Mouse (Mus musculus): Measurements from ENCODE around the gene Gm8677.
"Not testable (repeated sequence)": the region's sequence is repeated elsewhere in the genome, so short reads cannot be mapped to it uniquely, and the experiment has no call there.

The Gm8677 gene

DNA sequence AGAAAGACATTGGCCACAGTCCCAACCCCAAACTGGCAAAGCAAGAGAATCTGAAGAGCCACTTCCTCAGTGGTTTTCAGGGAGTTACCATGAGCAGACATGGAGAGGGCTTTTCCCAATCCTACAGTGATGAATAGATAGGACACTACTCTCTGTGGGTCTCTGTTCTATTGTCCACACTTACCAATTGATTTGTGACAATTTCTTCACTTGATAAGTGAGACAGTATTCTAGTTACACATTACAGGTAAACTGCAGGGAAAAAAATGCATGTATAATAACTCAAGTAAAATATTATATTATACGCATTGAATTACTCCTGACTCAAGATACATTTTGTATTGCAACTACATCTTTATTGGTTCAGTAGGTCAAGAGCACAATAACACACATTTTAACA, at the start of gene Gm8677:
TSS of gene Gm8677 (minus strand) at position 101 of the 400 bp plus-strand sequence.
- not testable (repeated sequence) for DNase-seq (ENCODE audit: low spot score)

DNA sequence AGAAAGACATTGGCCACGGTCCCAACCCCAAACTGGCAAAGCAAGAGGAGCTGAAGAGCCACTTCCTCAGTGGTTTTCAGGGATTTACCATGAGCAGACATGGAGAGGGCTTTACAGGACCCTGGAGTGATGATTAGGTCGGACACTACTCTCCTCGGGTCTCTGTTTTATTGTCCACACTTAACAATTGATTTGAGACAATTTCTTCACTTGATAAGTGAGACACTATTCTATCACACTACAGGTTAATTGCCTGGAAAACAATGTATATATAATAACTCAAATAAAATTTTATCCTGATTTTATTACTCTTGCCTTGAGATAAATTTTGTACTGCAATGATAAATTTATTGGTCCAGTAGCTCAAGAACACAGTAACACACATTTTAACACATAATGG, 30.6 kb upstream of the Gm8677 start, which contains the start of gene Gm4201:
TSS of gene Gm4201 (minus strand) at position 101 of the 400 bp plus-strand sequence.
- not testable (repeated sequence) for DNase-seq (ENCODE audit: low spot score)

DNA sequence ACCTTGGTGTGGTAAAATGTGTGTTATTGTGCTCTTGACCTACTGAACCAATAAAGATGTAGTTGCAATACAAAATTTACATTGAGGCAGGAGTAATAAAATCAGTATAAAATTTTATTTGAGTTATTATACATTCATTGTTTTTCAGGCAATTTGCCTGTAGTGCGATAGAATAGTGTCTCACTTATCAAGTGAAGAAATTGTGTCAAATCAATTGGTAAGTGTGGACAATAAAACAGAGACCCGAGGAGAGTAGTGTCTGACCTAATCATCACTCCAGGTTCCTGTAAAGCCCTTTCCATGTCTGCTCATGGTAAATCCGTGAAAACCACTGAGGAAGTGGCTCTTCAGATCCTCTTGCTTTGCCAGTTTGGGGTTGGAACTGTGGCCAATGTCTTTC, 12.0 kb downstream of the Gm8677 start, which contains the start of gene Vmn1r152:
TSS of gene Vmn1r152 (plus strand) at position 301 of the 400 bp plus-strand sequence.
- DNase-seq (ENCODE audit: low spot score), result not testable (repeated sequence)

DNA sequence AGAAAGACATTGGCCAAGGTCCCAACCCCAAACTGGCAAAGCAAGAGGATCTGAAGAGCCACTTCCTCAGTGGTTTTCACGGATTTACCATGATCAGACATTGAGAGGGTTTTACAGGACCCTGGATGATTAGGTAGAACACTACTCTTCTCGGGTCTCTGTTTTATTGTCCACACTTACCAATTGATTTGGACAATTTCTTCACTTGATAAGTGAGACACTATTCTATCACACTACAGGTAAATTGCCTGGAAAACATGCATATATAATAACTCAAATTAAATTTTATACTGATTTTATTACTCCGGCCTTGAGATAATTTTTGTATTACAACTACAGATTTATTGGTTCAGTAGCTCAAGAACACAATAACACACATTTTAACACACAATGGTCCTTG, 35.1 kb downstream of the Gm8677 start, which contains the start of gene Vmn1r151:
TSS of gene Vmn1r151 (minus strand) at position 101 of the 400 bp plus-strand sequence.
- not testable (repeated sequence) for DNase-seq (ENCODE audit: low spot score)
